Mouse (Mus musculus): Measurements from ENCODE around the gene Pah.

GRCm38 (mm10) chr10:87518585-87518984, 3.0 kb upstream of the Pah start:
- TF ChIP-seq POLR2A (IDR thresholded peaks at IDR 0.05; ENCODE audit: low read depth, low read length), result no peak
- no peak for TF ChIP-seq CTCF (IDR thresholded peaks at IDR 0.05; ENCODE audit: extremely low read depth, insufficient read depth, insufficient read length, insufficient replicate concordance)

Measured in spleen, adult 2 months (tissue).